Mouse (Mus musculus): ENCODE results near the gene Grb7. TPM values are rescaled to one million over a fixed set of nuclear protein-coding genes. Genes with fewer than 3 reads are reported as not detected.

Grb7 gene
- total and polyA plus RNA-seq, 2 experiments = 58.2 to 136 TPM

GRCm38 (mm10) chr11:98409341-98409822, 36.8 kb upstream of the Grb7 start:
- H3K9ac ChIP-seq (ENCODE audit: low read depth, low read length) = no peak overlapping the region
- H3K27me3 ChIP-seq (ENCODE audit: control insufficient read depth, insufficient read depth, low read length) = peaks cover 13% of the 10 kb centered on the region
- H3K4me3 ChIP-seq (ENCODE audit: insufficient read depth, low read depth, low read length) = no peak overlapping the region
- no peak overlapping the region for H3K27ac ChIP-seq (replicated peaks; ENCODE audit: insufficient read depth, low read depth, low read length)
- peaks cover 3% of the 10 kb centered on the region; the same call in 1 of the 2 replicates for H3K79me2 ChIP-seq (ENCODE audit: control insufficient read depth, insufficient read depth, low read length)
- H3K36me3 ChIP-seq (ENCODE audit: control insufficient read depth, insufficient read depth, low read length) = no peaks in the 10 kb centered on the region
- no peak for DNase-seq (ENCODE audit: extremely low read depth, low read depth, low spot score)
- 0 out of 2 replicates have a peak, but pooled peaks cover 2% of the 10 kb centered on the region for H3K4me1 ChIP-seq (ENCODE audit: control insufficient read depth, insufficient read depth, low read length)
- 28% methylated on average over 10 of the region's 10 CpGs for WGBS
- TF ChIP-seq POLR2A (IDR thresholded peaks at IDR 0.05; ENCODE audit: extremely low read depth, insufficient read depth, low read length) (no peak), CTCF (IDR thresholded peaks at IDR 0.05; ENCODE audit: low read depth, low read length) (no peak)

- peak within 1 kb of the TSS; percentile 57 for H3K27ac ChIP-seq (replicated peaks; ENCODE audit: insufficient read depth, low read depth, low read length)
- H3K79me2 ChIP-seq (ENCODE audit: control insufficient read depth, insufficient read depth, low read length) = peaks cover 3% of the 10 kb centered on the region; the same call in 1 of the 2 replicates
- H3K9ac ChIP-seq (ENCODE audit: low read depth, low read length) = peak within 1 kb of the TSS; percentile 91
- DNase-seq (ENCODE audit: extremely low read depth, low read depth, low spot score) = no peak
- 0 out of 2 replicates have a peak, but pooled peaks cover 2% of the 10 kb centered on the region for H3K4me1 ChIP-seq (ENCODE audit: control insufficient read depth, insufficient read depth, low read length)
- H3K27me3 ChIP-seq (ENCODE audit: control insufficient read depth, insufficient read depth, low read length) = peaks cover 13% of the 10 kb centered on the region
- H3K4me3 ChIP-seq (ENCODE audit: insufficient read depth, low read depth, low read length) = peak within 1 kb of the TSS; percentile 90
- WGBS = 2% methylated on average over 49 of the region's 49 CpGs
- no peak for TF ChIP-seq CTCF (IDR thresholded peaks at IDR 0.05; ENCODE audit: low read depth, low read length)
- 0 out of 2 replicates have a peak, but pooled peaks have one; percentile 38 for TF ChIP-seq POLR2A (IDR thresholded peaks at IDR 0.05; ENCODE audit: extremely low read depth, insufficient read depth, low read length)
- no peaks in the 10 kb centered on the region for H3K36me3 ChIP-seq (ENCODE audit: control insufficient read depth, insufficient read depth, low read length)
Measured at GRCm38 (mm10) chr11:98412273-98412796, 33.9 kb upstream of the Grb7 start, which contains the start of gene Erbb2. Gene Erbb2, plus strand, starts transcription at chr11:98412470.

GRCm38 (mm10) chr11:98412797-98413301, 33.3 kb upstream of the Grb7 start:
- TF ChIP-seq CTCF (IDR thresholded peaks at IDR 0.05; ENCODE audit: low read depth, low read length) (no peak), POLR2A (IDR thresholded peaks at IDR 0.05; ENCODE audit: extremely low read depth, insufficient read depth, low read length) (no peak)
- peaks cover 3% of the 10 kb centered on the region; the same call in 1 of the 2 replicates for H3K79me2 ChIP-seq (ENCODE audit: control insufficient read depth, insufficient read depth, low read length)
- peak overlapping the region; percentile 91 for H3K9ac ChIP-seq (ENCODE audit: low read depth, low read length)
- no peaks in the 10 kb centered on the region for H3K36me3 ChIP-seq (ENCODE audit: control insufficient read depth, insufficient read depth, low read length)
- peaks cover 13% of the 10 kb centered on the region for H3K27me3 ChIP-seq (ENCODE audit: control insufficient read depth, insufficient read depth, low read length)
- H3K4me1 ChIP-seq (ENCODE audit: control insufficient read depth, insufficient read depth, low read length) = 0 out of 2 replicates have a peak, but pooled peaks cover 2% of the 10 kb centered on the region
- DNase-seq (ENCODE audit: extremely low read depth, low read depth, low spot score) = no peak
- 2% methylated on average over 40 of the region's 40 CpGs for WGBS
- peak overlapping the region; percentile 90 for H3K4me3 ChIP-seq (ENCODE audit: insufficient read depth, low read depth, low read length)
- H3K27ac ChIP-seq (replicated peaks; ENCODE audit: insufficient read depth, low read depth, low read length) = peak overlapping the region; percentile 57

- TF ChIP-seq POLR2A (IDR thresholded peaks at IDR 0.05; ENCODE audit: extremely low read depth, insufficient read depth, low read length) = no peak
- no peak for TF ChIP-seq CTCF (IDR thresholded peaks at IDR 0.05; ENCODE audit: low read depth, low read length)
- Histone ChIP-seq H3K4me3 (ENCODE audit: insufficient read depth, low read depth, low read length) (no peak overlapping the region; the same call in 1 of the 2 replicates), H3K27ac (replicated peaks; ENCODE audit: insufficient read depth, low read depth, low read length) (no peak overlapping the region), H3K79me2 (ENCODE audit: control insufficient read depth, insufficient read depth, low read length) (peaks cover 3% of the 10 kb centered on the region; the same call in 1 of the 2 replicates), H3K4me1 (ENCODE audit: control insufficient read depth, insufficient read depth, low read length) (0 out of 2 replicates have a peak, but pooled peaks cover 2% of the 10 kb centered on the region), H3K36me3 (ENCODE audit: control insufficient read depth, insufficient read depth, low read length) (no peaks in the 10 kb centered on the region), H3K9ac (ENCODE audit: low read depth, low read length) (no peak overlapping the region), H3K27me3 (ENCODE audit: control insufficient read depth, insufficient read depth, low read length) (peaks cover 13% of the 10 kb centered on the region)
- DNase-seq (ENCODE audit: extremely low read depth, low read depth, low spot score) = no peak
- 51% methylated on average over 7 of the region's 7 CpGs for WGBS
Measured at GRCm38 (mm10) chr11:98413731-98414130, 32.5 kb upstream of the Grb7 start.

GRCm38 (mm10) chr11:98414162-98414561, 32.0 kb upstream of the Grb7 start:
- Histone ChIP-seq H3K27ac (replicated peaks; ENCODE audit: insufficient read depth, low read depth, low read length) (no peak overlapping the region), H3K4me1 (ENCODE audit: control insufficient read depth, insufficient read depth, low read length) (0 out of 2 replicates have a peak, but pooled peaks cover 2% of the 10 kb centered on the region), H3K36me3 (ENCODE audit: control insufficient read depth, insufficient read depth, low read length) (no peaks in the 10 kb centered on the region), H3K27me3 (ENCODE audit: control insufficient read depth, insufficient read depth, low read length) (peaks cover 11% of the 10 kb centered on the region), H3K4me3 (ENCODE audit: insufficient read depth, low read depth, low read length) (no peak overlapping the region), H3K79me2 (ENCODE audit: control insufficient read depth, insufficient read depth, low read length) (peaks cover 3% of the 10 kb centered on the region; the same call in 1 of the 2 replicates), H3K9ac (ENCODE audit: low read depth, low read length) (no peak overlapping the region)
- no peak for DNase-seq (ENCODE audit: extremely low read depth, low read depth, low spot score)
- no peak for TF ChIP-seq CTCF (IDR thresholded peaks at IDR 0.05; ENCODE audit: low read depth, low read length)
- no peak for TF ChIP-seq POLR2A (IDR thresholded peaks at IDR 0.05; ENCODE audit: extremely low read depth, insufficient read depth, low read length)
- WGBS = 66% methylated on average over 2 of the region's 2 CpGs
